Mouse (Mus musculus): ENCODE results near the gene Fdxacb1. TPM values are rescaled to one million over a fixed set of nuclear protein-coding genes. Genes with fewer than 3 reads are reported as not detected.

Gene Fdxacb1
- total RNA-seq, 2 experiments from 2014 or later: 3.5 to 5.8 TPM

GRCm38 (mm10) chr9:50797641-50798040 is 29.6 kb downstream of the Fdxacb1 start:
- no peak for ATAC-seq (replicated peaks; ENCODE audit: low FRiP score, poor library complexity, severe bottlenecking)

DNA sequence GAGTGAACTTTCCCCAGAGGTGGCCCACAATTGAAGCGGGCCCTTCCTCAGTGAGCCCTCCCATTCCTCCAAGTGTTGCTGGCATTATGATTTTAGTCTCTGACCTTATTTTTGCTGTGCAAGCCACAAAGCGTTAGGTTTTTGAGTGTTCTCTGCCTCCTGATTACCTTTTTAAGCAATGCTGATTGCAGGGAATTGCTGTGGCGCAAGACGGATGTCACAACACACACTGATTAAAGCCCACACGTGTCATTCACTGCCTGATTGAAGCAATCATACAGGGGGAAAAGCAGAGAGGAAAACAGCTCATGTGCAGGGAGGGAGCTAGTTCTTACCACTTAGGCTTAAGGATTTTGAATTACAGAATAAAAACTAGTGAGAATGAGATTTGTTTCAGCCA is 30.3 kb downstream of the Fdxacb1 start:
- ATAC-seq (replicated peaks; ENCODE audit: low FRiP score, poor library complexity, severe bottlenecking): no peak

- ATAC-seq (replicated peaks; ENCODE audit: low FRiP score, poor library complexity, severe bottlenecking): peak; percentile 56
Measured at GRCm38 (mm10) chr9:50800985-50801384, 32.9 kb downstream of the Fdxacb1 start.

DNA sequence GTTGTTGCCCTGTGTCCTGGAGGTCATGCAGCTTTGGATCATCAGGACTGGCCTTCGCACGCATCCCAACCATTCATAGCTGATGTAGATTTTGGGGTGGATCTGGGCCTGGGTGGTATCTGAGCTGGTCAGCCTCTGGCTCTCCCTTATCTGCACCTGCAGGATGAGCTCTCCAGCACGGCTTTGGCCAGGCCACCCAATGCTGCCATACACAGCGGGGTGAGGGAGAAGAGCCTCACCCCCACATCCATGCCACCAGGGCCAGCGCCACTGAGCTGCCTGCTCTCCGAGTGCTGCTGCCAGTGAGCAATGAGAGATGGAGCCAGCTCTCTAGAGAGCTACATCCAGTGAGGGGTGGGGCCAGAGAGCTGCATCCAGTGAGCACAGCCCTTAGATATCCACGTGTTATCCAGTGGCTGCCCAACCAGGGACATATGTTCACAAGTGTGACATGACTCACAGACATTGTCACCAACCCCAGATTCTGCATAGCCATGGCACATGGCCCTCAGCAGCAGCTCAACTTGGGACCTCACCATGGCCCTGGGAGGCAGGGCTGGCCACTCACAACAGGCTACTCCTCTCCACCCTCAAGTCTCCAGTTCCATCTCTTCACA is 35.1 kb downstream of the Fdxacb1 start:
- ATAC-seq (replicated peaks; ENCODE audit: low FRiP score, poor library complexity, severe bottlenecking): peak; percentile 91

- ATAC-seq (replicated peaks; ENCODE audit: low FRiP score, poor library complexity, severe bottlenecking): no peak
Measured at GRCm38 (mm10) chr9:50808471-50808870, 40.4 kb downstream of the Fdxacb1 start.

GRCm38 (mm10) chr9:50809146-50809545 is 41.1 kb downstream of the Fdxacb1 start:
- ATAC-seq (replicated peaks; ENCODE audit: low FRiP score, poor library complexity, severe bottlenecking): no peak

DNA sequence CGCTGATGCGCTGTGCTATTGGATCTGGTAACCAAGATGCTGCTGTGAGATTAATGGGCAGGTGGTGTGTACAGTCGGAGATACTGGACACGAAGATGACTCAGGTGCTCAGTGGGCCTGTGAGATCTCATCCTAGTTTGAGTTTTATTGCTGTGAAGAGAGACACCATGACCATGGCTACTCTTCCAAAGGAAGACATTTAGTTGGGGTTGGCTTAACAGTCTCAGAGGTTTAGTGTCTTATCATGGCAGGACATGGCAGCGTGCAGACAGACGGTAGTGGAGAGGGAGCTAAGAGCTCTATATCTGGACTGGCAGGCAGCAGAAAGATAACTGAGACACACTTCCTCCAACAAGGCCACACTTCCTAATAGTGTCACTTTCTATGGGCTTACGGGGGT is 43.2 kb downstream of the Fdxacb1 start:
- peak; percentile 88 for ATAC-seq (replicated peaks; ENCODE audit: low FRiP score, poor library complexity, severe bottlenecking)

DNA sequence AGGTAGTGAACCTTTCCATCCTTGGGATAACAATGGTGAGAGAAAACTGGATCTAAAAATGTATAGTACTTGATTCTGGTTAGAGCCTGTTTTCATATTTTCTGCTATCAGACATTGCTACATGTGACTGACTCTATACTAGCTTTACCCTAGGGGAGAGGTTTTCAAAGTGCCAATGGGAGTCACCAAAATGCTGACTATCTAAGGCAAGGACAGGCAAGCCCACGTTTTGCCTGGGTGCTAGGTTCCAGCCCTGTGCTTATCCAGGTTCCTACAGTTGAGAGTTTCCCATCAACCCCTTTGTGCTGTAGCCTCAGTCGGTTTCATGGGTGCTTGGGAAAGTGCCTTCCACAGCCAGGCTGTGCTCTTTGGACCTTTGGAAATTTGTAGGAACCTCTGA is 43.7 kb downstream of the Fdxacb1 start:
- peak; percentile 47 for ATAC-seq (replicated peaks; ENCODE audit: low FRiP score, poor library complexity, severe bottlenecking)

- peak; percentile 49 for ATAC-seq (replicated peaks; ENCODE audit: low FRiP score, poor library complexity, severe bottlenecking)
Measured at GRCm38 (mm10) chr9:50813796-50814195, 45.8 kb downstream of the Fdxacb1 start.

DNA sequence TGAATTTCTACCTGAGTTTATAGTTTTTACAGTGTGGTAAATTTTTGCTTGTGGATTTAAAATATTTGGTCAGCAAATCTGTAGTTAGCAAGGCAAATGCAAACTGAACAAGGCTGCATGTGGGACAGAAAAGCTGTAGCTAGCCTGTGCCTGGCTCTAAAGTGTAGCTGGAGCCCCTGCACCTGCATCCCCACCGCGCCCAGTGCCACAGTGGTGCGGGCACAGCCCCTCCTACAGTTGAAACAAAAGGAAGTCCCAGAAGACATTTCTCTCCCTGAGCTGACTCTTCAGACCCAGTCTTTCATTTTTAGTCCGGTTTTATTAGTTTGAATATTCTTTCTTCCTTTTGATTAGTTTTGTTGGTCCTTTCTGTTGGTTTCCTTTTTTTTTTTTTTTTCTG is 47.6 kb downstream of the Fdxacb1 start:
- ATAC-seq (replicated peaks; ENCODE audit: low FRiP score, poor library complexity, severe bottlenecking): no peak

GRCm38 (mm10) chr9:50816512-50816911 is 48.5 kb downstream of the Fdxacb1 start:
- ATAC-seq (replicated peaks; ENCODE audit: low FRiP score, poor library complexity, severe bottlenecking): peak; percentile 90

- no peak for ATAC-seq (replicated peaks; ENCODE audit: low FRiP score, poor library complexity, severe bottlenecking)
Measured at GRCm38 (mm10) chr9:50818050-50818449, 50.0 kb downstream of the Fdxacb1 start.

GRCm38 (mm10) chr9:50819716-50820115 is 51.7 kb downstream of the Fdxacb1 start:
- no peak for ATAC-seq (replicated peaks; ENCODE audit: low FRiP score, poor library complexity, severe bottlenecking)

GRCm38 (mm10) chr9:50821651-50822050 is 53.6 kb downstream of the Fdxacb1 start:
- ATAC-seq (replicated peaks; ENCODE audit: low FRiP score, poor library complexity, severe bottlenecking): no peak

DNA sequence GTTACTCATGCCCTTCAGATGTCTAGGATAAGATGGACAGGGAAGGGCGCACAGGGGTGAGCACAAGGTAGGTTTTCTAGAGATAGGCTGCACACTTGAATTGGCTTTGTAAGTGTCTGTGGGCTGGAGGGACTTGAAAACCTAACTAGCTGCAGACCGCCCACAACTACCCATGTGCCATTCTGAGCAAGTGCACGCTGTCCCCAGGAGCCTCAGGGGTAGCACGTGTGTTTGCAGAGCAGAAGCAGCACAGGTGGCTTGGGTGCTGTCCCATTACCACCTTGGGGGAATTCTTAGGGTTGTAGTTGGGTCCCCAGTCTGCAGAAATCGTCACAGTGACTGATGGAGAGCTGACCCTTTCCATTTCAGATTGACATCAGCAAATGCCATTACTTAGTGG is 54.2 kb downstream of the Fdxacb1 start:
- ATAC-seq (replicated peaks; ENCODE audit: low FRiP score, poor library complexity, severe bottlenecking): no peak

Other genes starting within 250 kb of the Fdxacb1 start
- 16.3 and 20.5 TPM in 2 replicates for gene Pts, start 239.5 kb upstream of the Fdxacb1 start, total RNA-seq (2015; ENCODE audit: low replicate concordance)
- gene Pts, start 239.5 kb upstream of the Fdxacb1 start, total RNA-seq (2017; ENCODE audit: low replicate concordance): 15.8 and 19.4 TPM in 2 replicates
- gene Il18, start 213.4 kb upstream of the Fdxacb1 start, total RNA-seq (2015; ENCODE audit: low replicate concordance): 21.5 TPM in 1 of 2 replicates, not detected in the other
- gene Il18, start 213.4 kb upstream of the Fdxacb1 start, total RNA-seq (2017; ENCODE audit: low replicate concordance): 2.4 and 3.7 TPM in 2 replicates
- 0.84 and 1.7 TPM in 2 replicates for gene Bco2, start 213.1 kb upstream of the Fdxacb1 start, total RNA-seq (2015; ENCODE audit: low replicate concordance)
- gene Bco2, start 213.1 kb upstream of the Fdxacb1 start, total RNA-seq (2017; ENCODE audit: low replicate concordance): 0.17 and 2.0 TPM in 2 replicates
- not detected in 2 replicates for gene Tex12, start 206.9 kb upstream of the Fdxacb1 start, total RNA-seq (2015; ENCODE audit: low replicate concordance)
- not detected in 2 replicates for gene Tex12, start 206.9 kb upstream of the Fdxacb1 start, total RNA-seq (2017; ENCODE audit: low replicate concordance)
- gene Sdhd, start 164.4 kb upstream of the Fdxacb1 start, total RNA-seq (2015; ENCODE audit: low replicate concordance): 50.0 and 63.1 TPM in 2 replicates
- 26.2 and 57.2 TPM in 2 replicates for gene Sdhd, start 164.4 kb upstream of the Fdxacb1 start, total RNA-seq (2017; ENCODE audit: low replicate concordance)
- gene Timm8b, start 164.3 kb upstream of the Fdxacb1 start, total RNA-seq (2015; ENCODE audit: low replicate concordance): 21.1 and 27.1 TPM in 2 replicates
- gene Timm8b, start 164.3 kb upstream of the Fdxacb1 start, total RNA-seq (2017; ENCODE audit: low replicate concordance): 27.5 and 70.9 TPM in 2 replicates
- gene Pih1d2, start 150.9 kb upstream of the Fdxacb1 start, total RNA-seq (2015; ENCODE audit: low replicate concordance): not detected in 2 replicates
- 0.42 and 1.0 TPM in 2 replicates for gene Pih1d2, start 150.9 kb upstream of the Fdxacb1 start, total RNA-seq (2017; ENCODE audit: low replicate concordance)
- 9.0 and 15.3 TPM in 2 replicates for gene Nkapd1, start 150.8 kb upstream of the Fdxacb1 start, total RNA-seq (2015; ENCODE audit: low replicate concordance)
- 5.3 and 7.2 TPM in 2 replicates for gene Nkapd1, start 150.8 kb upstream of the Fdxacb1 start, total RNA-seq (2017; ENCODE audit: low replicate concordance)
- 16.7 and 19.8 TPM in 2 replicates for gene Dlat, start 108.5 kb upstream of the Fdxacb1 start, total RNA-seq (2015; ENCODE audit: low replicate concordance)
- gene Dlat, start 108.5 kb upstream of the Fdxacb1 start, total RNA-seq (2017; ENCODE audit: low replicate concordance): 6.7 and 16.4 TPM in 2 replicates
- not detected in 2 replicates for gene Dixdc1, start 28.7 kb upstream of the Fdxacb1 start, total RNA-seq (2015; ENCODE audit: low replicate concordance)
- gene Dixdc1, start 28.7 kb upstream of the Fdxacb1 start, total RNA-seq (2017; ENCODE audit: low replicate concordance): 0.68 TPM in 1 of 2 replicates, not detected in the other
- not detected in 2 replicates for gene 2310030G06Rik, start 21.7 kb upstream of the Fdxacb1 start, total RNA-seq (2015; ENCODE audit: low replicate concordance)
- gene 2310030G06Rik, start 21.7 kb upstream of the Fdxacb1 start, total RNA-seq (2017; ENCODE audit: low replicate concordance): not detected in 2 replicates
- gene Cryab, start 16.9 kb upstream of the Fdxacb1 start, total RNA-seq (2015; ENCODE audit: low replicate concordance): not detected in 2 replicates
- gene Cryab, start 16.9 kb upstream of the Fdxacb1 start, total RNA-seq (2017; ENCODE audit: low replicate concordance): not detected in 2 replicates
- not detected in 2 replicates for gene Hspb2, start 15.9 kb upstream of the Fdxacb1 start, total RNA-seq (2015; ENCODE audit: low replicate concordance)
- gene Hspb2, start 15.9 kb upstream of the Fdxacb1 start, total RNA-seq (2017; ENCODE audit: low replicate concordance): not detected in 2 replicates
- 46.1 and 60.4 TPM in 2 replicates for gene Alg9, start 6.8 kb downstream of the Fdxacb1 start, total RNA-seq (2015; ENCODE audit: low replicate concordance)
- 18.0 and 28.7 TPM in 2 replicates for gene Alg9, start 6.8 kb downstream of the Fdxacb1 start, total RNA-seq (2017; ENCODE audit: low replicate concordance)
- 30.6 and 50.6 TPM in 2 replicates for gene 1110032A03Rik, start 7.3 kb downstream of the Fdxacb1 start, total RNA-seq (2015; ENCODE audit: low replicate concordance)
- gene 1110032A03Rik, start 7.3 kb downstream of the Fdxacb1 start, total RNA-seq (2017; ENCODE audit: low replicate concordance): 38.8 and 44.6 TPM in 2 replicates
- 43.5 and 61.5 TPM in 2 replicates for gene Ppp2r1b, start 77.1 kb downstream of the Fdxacb1 start, total RNA-seq (2015; ENCODE audit: low replicate concordance)
- gene Ppp2r1b, start 77.1 kb downstream of the Fdxacb1 start, total RNA-seq (2017; ENCODE audit: low replicate concordance): 71.8 and 77.1 TPM in 2 replicates
- gene Sik2, start 240.8 kb downstream of the Fdxacb1 start, total RNA-seq (2015; ENCODE audit: low replicate concordance): 47.6 and 53.6 TPM in 2 replicates
- 57.9 and 60.9 TPM in 2 replicates for gene Sik2, start 240.8 kb downstream of the Fdxacb1 start, total RNA-seq (2017; ENCODE audit: low replicate concordance)